16 mouse cellular contexts compared by ENCODE assay signal in the genomic region with DNA sequence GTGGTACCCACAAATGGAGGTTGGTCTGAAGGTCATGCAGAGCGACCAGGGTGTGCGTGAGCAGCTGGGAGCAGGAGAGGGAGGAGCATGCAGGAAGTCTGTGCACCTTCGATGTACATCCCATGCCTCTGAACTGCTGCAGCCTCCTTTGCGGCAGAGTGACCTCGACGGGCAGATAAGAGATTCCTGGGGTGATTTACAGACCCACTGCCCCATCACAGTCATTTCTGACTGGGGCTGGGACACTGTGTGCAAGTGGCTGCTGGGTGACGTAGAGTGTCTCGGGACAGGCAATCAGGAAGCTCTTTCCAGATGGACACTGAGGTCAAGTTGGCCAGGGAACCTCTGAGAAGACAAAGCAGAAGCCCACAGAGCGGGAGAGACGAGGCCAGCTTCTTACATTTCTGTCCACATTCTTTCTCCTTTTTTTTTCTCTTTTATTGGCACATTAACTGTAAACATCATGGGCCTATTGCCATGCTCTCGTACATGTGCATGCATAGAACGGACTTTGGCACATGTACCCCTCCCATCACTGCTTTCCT.
"Had no signal": no experiment of that assay in that cellular context is flagged by ENCODE, and none has a peak within 500 bp of the region (broad histone marks: within the 10 kb centered on the region; RNA-seq: fewer than 3 reads in every experiment).

No protein-coding gene starts in this region.

- H3K9ac ChIP-seq: limb, embryonic 12.5 days; liver, embryonic 15.5 days; neural tube, embryonic 13.5 days had no signal

- H3K36me3 ChIP-seq: limb, embryonic 12.5 days; liver, embryonic 15.5 days; neural tube, embryonic 13.5 days had no signal

- H3K4me2 ChIP-seq: limb, embryonic 12.5 days; liver, embryonic 15.5 days; midbrain, embryonic 11.5 days; neural tube, embryonic 13.5 days had no signal

- H3K27me3 ChIP-seq: liver, embryonic 15.5 days; neural tube, embryonic 13.5 days had no signal

- H3K27ac ChIP-seq: limb, embryonic 12.5 days; liver, embryonic 15.5 days; neural tube, embryonic 13.5 days had no signal

- ATAC-seq: intestine, postnatal 0 days; midbrain, embryonic 16.5 days had no signal

- DNase-seq: kidney, adult 8-10 months; kidney, postnatal 25 days; layer of hippocampus, adult 9-11 months; layer of hippocampus, postnatal 36 days; liver; retina, postnatal 1 day; right cerebral cortex, postnatal 4 days; spleen, adult 18-20 months; thymus, adult 18-20 months; thymus, postnatal 14 days had no signal

- H3K4me3 ChIP-seq: limb, embryonic 12.5 days; liver, embryonic 15.5 days; neural tube, embryonic 13.5 days had no signal

- H3K4me1 ChIP-seq: limb, embryonic 12.5 days; liver, embryonic 15.5 days had no signal

- H3K9me3 ChIP-seq: limb, embryonic 12.5 days; liver, embryonic 15.5 days; neural tube, embryonic 13.5 days had no signal
